26 mouse cellular contexts compared by ENCODE assay signal in genomic region chr13:89838635-89839034, GRCm38 (mm10).
A peak's percentile ranks its signal among the peaks of the same experiment; 100 is the strongest.
DNase-seq lines count a peak whose midpoint lies in the region; ATAC-seq and TF ChIP-seq lines count a peak whose summit lies in the region.
"Had no signal": no experiment of that assay in that cellular context is flagged by ENCODE, and none has a peak within 500 bp of the region (broad histone marks: within the 10 kb centered on the region; RNA-seq: fewer than 3 reads in every experiment).

No protein-coding gene starts in this region.

- H3K4me3 ChIP-seq in MEL (ENCODE audit: control insufficient read depth in 1 of 2, insufficient read depth in 1 of 2, low read depth in 2 of 2, low read length in 2 of 2) = no peak overlapping the region
- no peak overlapping the region for H3K4me3 ChIP-seq in liver, embryonic 12.5 days
- H3K4me3 ChIP-seq in intestine, embryonic 15.5 days (replicated peaks) = no peak overlapping the region
- H3K4me3 ChIP-seq: embryonic facial prominence, embryonic 13.5 days; embryonic facial prominence, embryonic 15.5 days; erythroblast, embryonic 14.5 days; forebrain, embryonic 10.5 days; forebrain, embryonic 12.5 days had no signal

- H3K36me3 ChIP-seq in MEL (ENCODE audit: control insufficient read depth in 1 of 2, insufficient read depth in 2 of 2, low read length in 2 of 2) = no peaks in the 10 kb centered on the region
- no peaks in the 10 kb centered on the region for H3K36me3 ChIP-seq in liver, embryonic 12.5 days
- no peaks in the 10 kb centered on the region for H3K36me3 ChIP-seq in intestine, embryonic 15.5 days
- H3K36me3 ChIP-seq: embryonic facial prominence, embryonic 13.5 days; embryonic facial prominence, embryonic 15.5 days; forebrain, embryonic 10.5 days; forebrain, embryonic 12.5 days; G1E had no signal

- no peak overlapping the region for H3K9ac ChIP-seq in MEL (ENCODE audit: control insufficient read depth, low read depth, low read length, poor library complexity, severe bottlenecking)
- H3K9ac ChIP-seq in liver, embryonic 12.5 days = no peak overlapping the region
- no peak overlapping the region for H3K9ac ChIP-seq in intestine, embryonic 15.5 days
- H3K9ac ChIP-seq: embryonic facial prominence, embryonic 13.5 days; embryonic facial prominence, embryonic 15.5 days; forebrain, embryonic 12.5 days had no signal

- no peaks in the 10 kb centered on the region for H3K4me1 ChIP-seq in MEL (ENCODE audit: control insufficient read depth in 1 of 2, insufficient read depth in 2 of 2, low read length in 2 of 2)
- H3K4me1 ChIP-seq in liver, embryonic 12.5 days = no peaks in the 10 kb centered on the region
- no peaks in the 10 kb centered on the region for H3K4me1 ChIP-seq in intestine, embryonic 15.5 days (replicated peaks)
- H3K4me1 ChIP-seq: embryonic facial prominence, embryonic 15.5 days; forebrain, embryonic 10.5 days; forebrain, embryonic 12.5 days had no signal

- 71% methylated on average over 3 of the region's 3 CpGs for WGBS in liver, embryonic 12.5 days (ENCODE audit: insufficient replicate concordance)
- WGBS in intestine, embryonic 15.5 days = 89% methylated on average over 3 of the region's 3 CpGs

- no peaks in the 10 kb centered on the region for H3K79me2 ChIP-seq in MEL (ENCODE audit: control insufficient read depth, insufficient read depth, low read length, poor library complexity)

- ATAC-seq in common myeloid progenitor, adult 5-6 weeks (replicated peaks; ENCODE audit: low read depth, poor library complexity, severe bottlenecking) = 0 out of 2 replicates have a peak, but pooled peaks have one; percentile 8
- ATAC-seq in megakaryocyte, adult 5-6 weeks (ENCODE audit: poor library complexity, severe bottlenecking) = peak; percentile 78
- no peak for ATAC-seq in liver, embryonic 12.5 days
- no peak for ATAC-seq in intestine, embryonic 15.5 days
- ATAC-seq: CD4-positive, CD25-positive, alpha-beta regulatory T cell, adult 4 months; forebrain, embryonic 14.5 days; forebrain, embryonic 16.5 days had no signal

- TF ChIP-seq POLR2A in MEL (IDR thresholded peaks at IDR 0.05; ENCODE audit: control insufficient read depth in 1 of 2, insufficient read depth in 1 of 2, low read depth in 1 of 2, low read length in 2 of 2, poor library complexity in 1 of 2) = no peak

- no peak for TF ChIP-seq CTCF in MEL (IDR thresholded peaks at IDR 0.05 in 2 of 3, conservative IDR thresholded peaks at IDR 0.05 in 1 of 3; ENCODE audit: control insufficient read depth in 1 of 3, insufficient read depth in 1 of 3, low read depth in 2 of 3, low read length in 3 of 3, poor library complexity in 1 of 3, severe bottlenecking in 1 of 3)

- peak; percentile 12 for DNase-seq in MEL (ENCODE audit: low read depth, low spot score)
- DNase-seq in gastrocnemius, adult 18-20 months (ENCODE audit: low spot score) = no peak
- DNase-seq: adrenal gland, adult 2 months; adrenal gland, postnatal 10 days; adrenal gland, postnatal 25 days; B cell, adult 2 months; cerebellum, adult 11-12 months; cerebellum, adult 2 months; cerebellum, adult 9-10 months; cerebellum, postnatal 10 days; cerebellum, postnatal 25 days; embryo, embryonic 11 days had no signal

- H3K27ac ChIP-seq in MEL (ENCODE audit: control insufficient read depth, low read depth, low read length) = no peak overlapping the region
- H3K27ac ChIP-seq in liver, embryonic 12.5 days = no peak overlapping the region
- H3K27ac ChIP-seq in intestine, embryonic 15.5 days = no peak overlapping the region
- H3K27ac ChIP-seq: embryonic facial prominence, embryonic 13.5 days; embryonic facial prominence, embryonic 15.5 days; forebrain, embryonic 10.5 days; forebrain, embryonic 12.5 days had no signal

- no peaks in the 10 kb centered on the region for H3K9me3 ChIP-seq in MEL (replicated peaks; ENCODE audit: insufficient read depth, low read length)
- H3K9me3 ChIP-seq in liver, embryonic 12.5 days (replicated peaks) = no peaks in the 10 kb centered on the region
- no peaks in the 10 kb centered on the region for H3K9me3 ChIP-seq in intestine, embryonic 15.5 days
- H3K9me3 ChIP-seq: embryonic facial prominence, embryonic 13.5 days; embryonic facial prominence, embryonic 15.5 days; forebrain, embryonic 10.5 days; forebrain, embryonic 12.5 days; G1E had no signal

- TF ChIP-seq RAD21 in MEL (IDR thresholded peaks at IDR 0.05; ENCODE audit: low read depth, low read length) = no peak

- H3K27me3 ChIP-seq in MEL (ENCODE audit: control insufficient read depth in 1 of 2, insufficient read depth in 2 of 2, low read length in 2 of 2) = no peaks in the 10 kb centered on the region
- H3K27me3 ChIP-seq in liver, embryonic 12.5 days (replicated peaks) = no peaks in the 10 kb centered on the region
- no peaks in the 10 kb centered on the region for H3K27me3 ChIP-seq in intestine, embryonic 15.5 days (replicated peaks)
- H3K27me3 ChIP-seq: CH12.LX; embryonic facial prominence, embryonic 13.5 days; embryonic facial prominence, embryonic 15.5 days; forebrain, embryonic 12.5 days had no signal

- no peak for TF ChIP-seq EP300 in MEL (IDR thresholded peaks at IDR 0.05; ENCODE audit: low read depth in 1 of 2, low read length in 2 of 2)

- H3K4me2 ChIP-seq in liver, embryonic 12.5 days = no peak overlapping the region
- H3K4me2 ChIP-seq in intestine, embryonic 15.5 days (replicated peaks) = no peak overlapping the region
- H3K4me2 ChIP-seq: embryonic facial prominence, embryonic 13.5 days; embryonic facial prominence, embryonic 15.5 days; forebrain, embryonic 12.5 days had no signal

TF ChIP-seq in MEL, 35 proteins besides CTCF, POLR2A, EP300 and RAD21:
- no peak for TF ChIP-seq HCFC1 (IDR thresholded peaks at IDR 0.05; ENCODE audit: low read depth, low read length)
- TF ChIP-seq MYC (IDR thresholded peaks at IDR 0.05; ENCODE audit: low read depth, low read length) = no peak
- no peak for TF ChIP-seq BHLHE40 (IDR thresholded peaks at IDR 0.05; ENCODE audit: borderline replicate concordance, low read depth, low read length)
- TF ChIP-seq POLR2AphosphoS2 (IDR thresholded peaks at IDR 0.05; ENCODE audit: low read length) = no peak
- TF ChIP-seq GATA1 (IDR thresholded peaks at IDR 0.05; ENCODE audit: low read depth, low read length) = no peak
- TF ChIP-seq JUND (IDR thresholded peaks at IDR 0.05; ENCODE audit: low read depth, low read length) = no peak
- no peak for TF ChIP-seq MAX (IDR thresholded peaks at IDR 0.05; ENCODE audit: low read length)
- no peak for TF ChIP-seq CHD1 (IDR thresholded peaks at IDR 0.05; ENCODE audit: low read depth, low read length)
- TF ChIP-seq CHD2 (IDR thresholded peaks at IDR 0.05; ENCODE audit: low read length) = no peak
- TF ChIP-seq TBP (IDR thresholded peaks at IDR 0.05; ENCODE audit: low read depth, low read length) = no peak
- no peak for TF ChIP-seq MAZ (IDR thresholded peaks at IDR 0.05; ENCODE audit: low read depth, low read length)
- no peak for TF ChIP-seq SMC3 (IDR thresholded peaks at IDR 0.05; ENCODE audit: low read depth, low read length)
- no peak for TF ChIP-seq ZC3H11A (IDR thresholded peaks at IDR 0.05; ENCODE audit: low read depth, low read length)
- TF ChIP-seq MAFK (IDR thresholded peaks at IDR 0.05; ENCODE audit: borderline replicate concordance, low read depth, low read length) = no peak

Comparison
In these comparisons a context has a peak if more than half of its experiments do, and no peak if none do; other contexts are left out.
1. ATAC-seq: peak in common myeloid progenitor, adult 5-6 weeks (single experiment) and megakaryocyte, adult 5-6 weeks (single experiment); none in liver, embryonic 12.5 days (single experiment) and intestine, embryonic 15.5 days (single experiment).